Mouse (Mus musculus) small intestine, adult 2 months (tissue): ENCODE measurements around the gene Rp9.

Source experiments
- CTCF ChIP-seq: fragments of 200-500 bp; IDR thresholded peaks from 2 replicates; pipeline ENCODE4 v1.5.1; 2012; ENCODE audit warnings: low read depth, mild to moderate bottlenecking, control low read depth, inconsistent platforms, low read length, moderate library complexity, mixed read lengths; ENCODE audit not compliant: insufficient replicate concordance, insufficient read length; ENCODE audit errors: extremely low read depth
- POLR2A ChIP-seq: fragments of 200-500 bp; IDR thresholded peaks from 2 replicates; pipeline ENCODE4 v1.6.1; 2012; ENCODE audit warnings: low read depth, mild to moderate bottlenecking, control low read depth, inconsistent platforms, low read length, moderate library complexity

- TF ChIP-seq CTCF (no peak), POLR2A (no peak)
These were observed 6.7 kb upstream of the Rp9 start for GRCm38 (mm10) chr9:22476265-22476664.
